Mouse (Mus musculus): ENCODE measurements at regions not wholly inside any gene's neighbourhood (a gene's known extent, or its start where the extent isn't known, plus 50 kb on each side); places are given as distances from the start of the nearest gene placed in this dataset.
A peak's percentile ranks its signal among the peaks of the same experiment; 100 is the strongest.

GRCm38 (mm10) chr6:148599473-148599872 is 155.3 kb upstream of the Tmtc1 start:
- DNase-seq = no peak

GRCm38 (mm10) chr6:148598746-148599337 is 154.7 kb upstream of the Tmtc1 start:
- DNase-seq = no peak

DNA sequence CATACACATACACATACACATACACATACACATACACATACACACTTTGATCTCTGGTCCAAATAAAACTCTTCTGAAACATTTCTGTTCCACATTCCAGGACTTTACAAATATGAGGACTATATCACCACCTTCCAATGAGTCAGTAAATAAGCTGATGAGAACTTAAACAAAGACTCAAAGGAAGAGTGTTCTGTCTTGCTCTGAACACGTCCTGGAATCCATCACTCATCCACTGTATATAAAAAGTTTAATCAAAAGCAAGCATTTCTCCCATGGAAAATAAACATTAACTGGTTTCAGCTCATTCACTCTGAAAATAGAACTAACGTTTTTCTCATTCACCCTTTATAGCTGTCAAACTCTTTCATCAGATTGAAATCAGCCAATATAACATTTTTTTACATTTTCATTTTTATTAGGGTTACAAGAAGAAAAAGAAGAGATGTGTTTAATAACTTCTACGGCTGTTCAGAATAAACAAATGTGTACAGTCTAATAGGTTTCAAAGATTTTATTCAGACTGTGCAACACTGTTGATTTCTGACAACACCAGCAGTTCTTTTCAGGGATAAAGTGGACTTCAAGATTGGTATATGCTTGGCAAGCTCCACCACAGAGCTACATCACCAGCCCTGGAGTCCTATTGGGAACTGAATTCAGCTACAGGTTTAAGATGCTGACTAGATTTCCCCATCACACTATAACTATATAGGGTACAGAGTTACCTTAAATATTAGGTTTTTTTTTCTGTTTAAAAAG is 151.0 kb upstream of the Tmtc1 start:
- no peak for DNase-seq

- no peak for DNase-seq
Measured at GRCm38 (mm10) chr6:148588971-148589370, 144.8 kb upstream of the Tmtc1 start.

- no peak for DNase-seq
Measured at GRCm38 (mm10) chr6:148586439-148587321, 142.5 kb upstream of the Tmtc1 start.

GRCm38 (mm10) chr6:148584126-148584525 is 139.9 kb upstream of the Tmtc1 start:
- DNase-seq = no peak

GRCm38 (mm10) chr6:148578281-148578680 is 134.1 kb upstream of the Tmtc1 start:
- no peak for DNase-seq

DNA sequence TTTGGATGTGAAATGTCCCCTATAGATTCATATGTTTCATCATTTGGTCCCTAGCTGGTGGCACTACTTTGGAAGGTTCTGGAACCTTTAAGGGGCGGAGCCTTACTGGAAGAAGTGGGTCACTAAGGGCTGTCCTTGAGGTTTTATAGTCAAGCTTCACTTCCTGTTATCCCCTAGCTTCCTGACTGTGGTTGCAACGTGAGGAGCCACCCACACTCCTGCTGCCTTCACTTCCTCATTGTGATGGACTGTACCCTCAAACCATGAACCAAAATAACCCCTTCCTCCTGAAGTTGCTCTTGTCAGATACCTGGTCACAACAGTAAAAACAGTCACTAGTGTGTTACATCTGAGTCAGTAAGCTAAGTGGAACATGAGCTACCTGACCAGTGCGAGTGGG is 133.5 kb upstream of the Tmtc1 start:
- no peak for DNase-seq

DNA sequence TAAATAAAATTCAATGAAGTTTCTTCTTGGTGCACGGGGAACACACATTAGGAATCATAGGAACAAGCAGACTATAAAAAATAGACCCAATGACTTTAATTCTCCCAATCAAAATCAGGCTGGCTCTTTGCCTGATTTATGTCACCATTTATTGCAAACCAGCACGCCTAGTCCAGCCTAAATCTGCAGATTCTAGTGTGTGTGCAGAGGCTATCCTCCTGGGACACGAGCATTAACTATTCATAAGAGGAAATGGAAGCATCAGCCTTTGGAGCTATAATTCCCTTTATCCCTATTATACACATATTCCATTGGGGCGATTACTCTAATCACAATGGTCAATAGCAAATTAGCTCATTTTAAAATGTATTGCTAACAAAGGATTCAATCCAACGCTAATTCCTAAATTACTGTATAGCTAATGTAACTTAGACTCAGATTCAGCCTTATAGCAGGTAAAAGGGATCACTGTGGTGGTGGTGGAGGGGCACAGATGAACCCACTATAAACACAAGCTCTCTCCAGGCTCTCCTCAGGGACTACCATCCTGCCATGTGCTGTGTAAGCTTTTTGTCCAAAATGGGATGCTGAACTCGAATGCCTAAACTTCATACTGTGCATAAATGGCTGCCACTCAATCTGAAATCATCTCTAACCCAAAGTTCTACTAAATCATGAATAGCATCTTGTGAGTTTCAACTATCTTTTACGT is 130.7 kb upstream of the Tmtc1 start:
- DNase-seq = no peak

- DNase-seq = no peak
Measured at GRCm38 (mm10) chr6:148572201-148572600, 128.0 kb upstream of the Tmtc1 start.

DNA sequence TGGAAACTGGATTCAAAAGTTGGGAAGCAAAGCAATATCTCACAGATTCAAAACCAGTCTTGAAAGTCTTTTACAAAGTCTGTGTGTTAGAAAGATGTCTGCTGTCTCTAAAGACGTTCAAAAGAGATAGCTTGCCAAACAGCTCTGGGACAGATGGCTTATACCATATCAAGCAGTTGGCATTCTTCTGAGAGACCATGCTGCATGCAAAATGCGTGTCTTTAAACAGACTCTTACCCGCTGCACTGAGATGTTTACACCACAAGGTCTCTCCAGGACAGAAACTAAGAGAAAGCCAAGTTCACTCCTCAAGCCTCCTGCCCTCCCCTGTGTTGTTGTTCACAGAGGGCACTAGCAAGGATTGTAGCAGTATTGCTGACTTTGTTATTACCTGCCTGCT is 127.5 kb upstream of the Tmtc1 start:
- DNase-seq = no peak

DNA sequence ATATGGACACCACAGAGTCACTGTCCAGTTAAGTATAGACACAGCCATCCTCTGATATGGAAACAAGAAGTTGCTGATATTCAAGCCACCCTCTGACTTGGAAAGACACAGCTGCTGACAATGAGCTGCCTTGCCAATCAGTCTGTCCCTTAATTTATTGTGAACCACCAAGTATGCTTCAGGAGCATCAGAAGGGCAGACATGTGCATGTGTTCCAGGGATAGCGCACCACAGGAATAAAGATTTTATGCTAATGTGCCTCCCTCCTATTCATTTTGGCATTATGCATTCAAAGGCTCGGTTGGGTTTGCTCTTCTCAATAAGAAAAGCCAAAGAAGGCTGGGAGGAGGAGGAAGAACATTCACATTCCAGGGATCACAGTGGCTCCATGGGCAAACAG is 120.0 kb upstream of the Tmtc1 start:
- DNase-seq = no peak

- no peak for DNase-seq
Measured at GRCm38 (mm10) chr6:148562206-148562708, 118.1 kb upstream of the Tmtc1 start.

DNA sequence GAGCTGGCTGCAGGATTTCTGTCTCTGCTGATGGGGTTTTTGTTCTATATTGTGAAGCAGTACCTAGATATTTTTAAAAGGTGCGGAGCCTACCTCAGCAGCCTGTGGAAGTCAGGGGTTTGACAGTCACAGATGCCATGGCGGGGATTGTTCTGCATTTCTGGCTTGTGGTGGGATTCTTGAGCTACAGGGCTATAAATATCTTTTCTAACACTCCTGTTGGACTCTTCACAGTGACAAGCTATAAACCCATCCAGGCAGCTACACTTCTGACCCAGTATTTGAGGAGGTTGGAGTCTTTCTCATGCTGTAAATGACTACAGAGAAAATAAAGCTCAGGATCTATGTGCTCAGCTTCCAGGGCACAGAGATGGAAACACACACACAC is 112.3 kb upstream of the Tmtc1 start:
- no peak for DNase-seq

GRCm38 (mm10) chr6:148555651-148556483 is 111.7 kb upstream of the Tmtc1 start:
- DNase-seq = peak in 1 of 2 experiments; percentile 10

DNA sequence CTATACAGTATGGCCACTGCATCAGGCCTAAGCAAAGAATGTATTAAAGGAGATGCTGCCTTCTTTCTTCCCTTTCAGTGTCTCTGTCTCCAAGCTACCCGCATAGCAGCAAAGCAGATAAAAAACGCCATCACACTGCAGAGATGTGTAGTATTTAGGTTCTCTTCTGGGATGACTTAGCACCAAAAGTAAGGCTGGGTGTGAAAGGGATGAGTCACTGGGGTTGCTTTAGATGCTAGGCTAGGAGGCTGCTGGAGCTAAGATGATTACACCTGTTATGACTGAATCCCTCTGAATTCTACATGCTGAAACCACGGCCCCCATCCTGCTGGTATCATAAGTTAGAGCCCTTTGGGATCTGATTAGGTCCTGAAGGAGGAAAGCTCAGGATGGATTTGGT is 110.3 kb upstream of the Tmtc1 start:
- DNase-seq = no peak

DNA sequence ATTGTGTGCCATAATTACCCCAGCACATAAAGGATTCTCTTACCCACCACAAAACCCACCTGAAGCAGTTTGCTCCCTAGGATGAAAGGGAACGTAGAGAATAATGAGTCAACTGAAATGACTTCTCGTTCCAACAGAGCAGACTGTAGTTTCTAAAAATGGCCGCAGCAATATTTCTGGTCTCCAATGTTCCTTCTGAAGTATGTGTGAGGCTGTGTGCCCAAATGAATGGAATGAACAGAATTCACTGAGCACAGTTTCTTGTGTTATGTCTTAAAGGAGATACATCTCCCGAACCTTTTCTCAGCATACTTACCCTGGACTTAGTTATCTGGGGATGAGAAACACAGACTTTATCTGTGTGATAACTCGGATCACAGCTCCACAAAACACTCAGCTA is 109.4 kb upstream of the Tmtc1 start:
- no peak for DNase-seq

DNA sequence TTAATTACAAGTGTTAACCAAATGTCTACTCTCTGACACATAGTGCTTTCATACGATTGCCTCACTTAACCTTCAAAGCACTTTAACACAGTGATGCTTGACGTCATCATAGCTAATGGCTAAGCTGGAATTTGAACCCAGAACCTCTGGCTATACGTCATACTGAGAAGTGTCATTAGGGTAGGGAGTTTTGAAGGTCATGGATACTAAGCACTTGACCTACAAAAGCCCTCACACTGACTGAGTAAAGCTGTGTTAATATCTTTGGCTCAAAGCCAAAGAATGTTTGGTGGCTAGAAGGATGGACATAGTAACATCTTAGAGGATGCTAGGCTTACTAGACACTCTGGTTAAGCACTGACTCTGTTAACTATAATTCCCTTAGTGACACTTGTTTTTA is 106.9 kb upstream of the Tmtc1 start:
- DNase-seq = no peak

DNA sequence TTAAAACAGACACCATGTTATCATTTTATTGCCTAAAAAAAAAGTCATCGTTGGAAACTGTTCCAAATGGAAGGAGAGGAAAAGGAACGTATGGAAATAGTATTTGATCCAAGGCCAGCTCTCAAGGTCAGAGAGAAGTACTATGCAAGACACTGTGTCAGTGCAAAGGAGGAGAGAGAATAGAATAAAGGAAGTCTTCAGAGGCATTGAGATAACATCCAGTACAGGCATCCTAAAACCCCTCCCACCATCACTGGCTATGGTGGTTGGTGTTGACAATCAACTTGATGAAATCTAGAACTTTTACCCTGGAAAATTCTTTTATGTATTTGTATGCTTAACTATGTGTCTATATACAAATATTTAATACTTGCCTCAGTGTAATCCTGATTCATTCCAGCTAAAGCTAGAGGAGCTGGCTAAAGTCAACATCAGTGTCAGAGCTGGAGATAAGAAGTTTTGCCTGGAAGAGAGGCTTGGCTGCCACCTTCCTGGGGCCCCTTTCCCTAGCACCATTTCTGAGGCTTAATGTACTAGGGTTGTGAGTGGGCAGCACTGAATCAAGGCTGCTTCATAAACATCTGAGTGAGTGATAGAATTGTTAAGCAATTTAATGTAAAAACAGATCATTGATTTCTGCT is 104.1 kb upstream of the Tmtc1 start:
- DNase-seq = no peak

DNA sequence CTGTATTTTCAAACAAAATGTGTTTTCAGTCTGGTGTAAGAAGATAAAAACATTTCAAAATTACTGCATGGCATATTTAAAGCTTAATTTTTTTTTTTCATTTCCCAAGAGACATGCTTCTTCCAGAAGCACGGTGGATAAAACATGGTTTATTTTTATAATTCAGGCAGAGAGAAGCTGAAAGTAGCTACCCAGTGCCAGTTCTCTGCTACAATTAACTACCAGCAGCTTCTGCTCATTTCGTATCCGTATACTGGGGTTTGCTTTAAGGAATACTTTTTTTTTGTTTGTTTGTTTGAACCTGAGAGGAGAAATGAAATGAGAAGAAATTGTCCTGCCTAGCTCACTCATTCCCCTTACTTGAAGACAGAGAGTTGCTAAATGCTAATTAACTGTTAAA is 98.9 kb upstream of the Tmtc1 start:
- DNase-seq = no peak

DNA sequence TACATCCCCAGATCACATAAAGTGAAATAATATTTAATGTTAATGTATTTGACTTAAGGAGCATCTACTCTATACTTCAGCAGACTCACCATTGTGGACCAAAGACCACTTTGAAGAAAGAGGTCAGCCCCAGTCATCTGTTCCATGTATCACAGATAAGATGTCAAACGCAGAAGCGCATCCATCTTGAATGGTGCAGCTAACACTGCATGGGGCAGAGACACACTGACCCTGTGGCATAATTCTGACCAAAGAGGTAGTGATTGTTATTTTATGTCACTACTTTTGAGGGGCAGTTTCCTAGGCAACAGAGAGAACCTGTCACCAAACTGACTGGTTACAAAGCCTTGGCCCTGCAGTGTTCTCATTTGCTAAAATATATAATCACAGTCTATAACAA is 97.8 kb upstream of the Tmtc1 start:
- DNase-seq = no peak
